Mouse (Mus musculus) heart, adult 18-20 months (tissue): Measurements from ENCODE around the gene Ergic1. TPM values are rescaled to one million over a fixed set of nuclear protein-coding genes. Genes with fewer than 3 reads are reported as not detected.

Experiments used
- DNase-seq, 2 experiments: peaks; one replicate each; pipeline ENCODE4 v3.0.0; 2021 to 2022; ENCODE audit warnings: mixed read lengths in 1 of 2
- total RNA-seq, 2 experiments: library from RNA; stranded (reverse); gene quantifications; 2 replicates each; pipeline ENCODE4 v1.2.3; 2021

Ergic1 gene
- total RNA-seq, 2 experiments from 2014 or later = 50.4 to 56.6 TPM

GRCm38 (mm10) chr17:26600913-26601447 is 39.7 kb downstream of the Ergic1 start:
- DNase-seq = no peak

DNA sequence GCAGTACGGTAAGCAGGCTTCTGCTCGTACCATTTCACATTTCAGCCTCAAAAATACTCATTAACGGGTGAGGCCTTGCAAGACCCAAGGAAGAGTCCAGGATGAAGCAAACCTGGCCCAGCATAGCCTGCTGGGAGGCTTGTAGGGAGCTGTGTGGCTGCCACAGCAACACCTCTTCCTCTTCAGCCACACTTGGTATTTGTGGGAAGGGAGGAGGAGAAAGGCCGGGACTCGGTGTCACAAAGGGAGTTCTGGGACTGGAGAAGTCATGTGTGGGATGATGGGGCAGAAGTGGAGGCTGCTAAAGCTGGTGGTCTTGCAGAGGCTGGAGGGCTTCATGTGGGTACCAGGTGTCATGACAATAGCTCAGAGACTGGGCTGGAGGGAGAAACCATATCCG is 40.2 kb downstream of the Ergic1 start:
- DNase-seq = no peak

- DNase-seq = no peak
These were observed 40.6 kb downstream of the Ergic1 start for GRCm38 (mm10) chr17:26601926-26602325.

DNA sequence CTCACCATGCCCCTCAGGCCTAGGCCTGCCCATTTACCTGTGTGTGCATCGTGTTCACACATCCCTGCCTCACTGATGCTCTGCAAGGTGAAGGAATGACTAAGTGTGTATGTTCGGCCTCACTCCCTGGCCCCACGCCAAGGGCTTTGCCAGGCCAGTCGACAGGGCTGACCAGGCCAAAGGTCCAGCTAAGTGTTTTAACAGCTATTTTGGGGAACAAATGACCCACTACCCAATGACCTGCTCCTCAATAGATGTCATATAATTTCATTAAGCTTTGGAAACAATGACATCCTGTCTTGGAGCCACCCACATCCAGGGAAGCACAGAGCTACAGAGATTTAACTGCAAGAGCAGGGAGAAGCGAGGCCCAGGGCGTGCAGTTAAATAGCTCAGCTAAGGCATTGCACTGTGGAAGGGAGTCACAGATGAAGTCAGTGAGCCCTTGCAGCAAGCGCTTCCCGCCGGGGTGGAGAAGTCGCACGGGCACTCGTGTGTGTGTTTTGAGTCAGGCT is 41.1 kb downstream of the Ergic1 start:
- peak; percentile 75 to 77 for DNase-seq

DNA sequence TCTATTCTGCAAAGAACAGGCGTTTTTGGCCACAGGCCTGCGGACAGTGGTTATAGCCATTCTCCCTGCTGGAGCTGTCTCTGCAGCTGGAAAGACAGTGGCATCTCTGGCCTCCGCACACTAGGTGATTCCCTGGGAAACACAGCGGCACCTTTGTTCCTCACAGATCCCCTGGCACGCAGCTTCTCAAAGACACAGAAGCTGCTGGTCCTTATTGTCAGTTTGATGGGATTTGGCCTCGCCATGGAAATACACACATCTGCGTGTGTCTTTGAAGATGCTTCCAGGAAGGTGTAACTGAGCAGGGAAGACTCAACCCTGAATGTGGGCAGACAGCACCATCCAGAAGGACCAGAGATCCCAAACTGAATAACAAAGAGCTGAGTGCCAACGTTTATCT is 42.0 kb downstream of the Ergic1 start:
- DNase-seq = no peak

DNA sequence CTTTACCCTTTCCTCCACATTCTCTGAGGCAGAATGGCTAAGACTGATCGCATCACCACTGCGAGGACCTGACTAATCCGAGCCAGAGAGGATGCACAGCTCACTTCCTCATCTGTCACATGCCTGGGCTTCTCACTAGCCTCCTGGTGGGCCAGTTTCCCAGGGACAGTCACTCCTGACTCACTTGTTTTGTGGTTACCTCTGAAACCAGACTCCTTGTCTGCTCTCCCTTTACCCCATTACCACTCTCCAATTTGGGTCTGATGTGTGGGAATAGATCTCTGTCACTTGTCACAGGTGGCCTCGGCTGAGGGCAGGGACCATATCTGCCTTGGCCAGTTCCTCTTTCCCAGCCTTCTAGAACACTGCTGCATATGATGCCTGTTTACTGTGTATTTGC is 44.3 kb downstream of the Ergic1 start:
- no peak for DNase-seq

- DNase-seq = peak in 1 of 2 experiments; percentile 83
These were observed 45.2 kb downstream of the Ergic1 start for GRCm38 (mm10) chr17:26606516-26606915.

GRCm38 (mm10) chr17:26608348-26608747 is 47.1 kb downstream of the Ergic1 start:
- DNase-seq = no peak

DNA sequence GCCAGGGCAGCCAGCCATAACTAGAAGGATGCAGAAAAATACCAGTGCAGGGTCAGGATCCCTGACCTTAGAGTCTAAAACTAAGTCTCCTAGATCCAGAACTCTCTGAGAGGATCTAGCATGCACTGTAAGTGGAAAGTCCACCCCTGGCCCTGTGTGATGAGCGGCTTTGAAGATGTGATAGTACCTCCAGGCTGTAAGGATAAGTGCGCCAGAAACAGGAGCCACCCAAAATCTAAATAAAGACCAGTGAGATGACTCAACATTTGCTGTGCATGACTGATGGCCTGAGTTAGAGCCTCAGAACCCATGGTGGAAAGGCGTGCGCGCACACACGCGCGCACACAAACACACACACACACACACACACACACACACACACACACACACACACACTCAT is 47.6 kb downstream of the Ergic1 start:
- no peak for DNase-seq

GRCm38 (mm10) chr17:26609820-26610219 is 48.5 kb downstream of the Ergic1 start:
- no peak for DNase-seq

DNA sequence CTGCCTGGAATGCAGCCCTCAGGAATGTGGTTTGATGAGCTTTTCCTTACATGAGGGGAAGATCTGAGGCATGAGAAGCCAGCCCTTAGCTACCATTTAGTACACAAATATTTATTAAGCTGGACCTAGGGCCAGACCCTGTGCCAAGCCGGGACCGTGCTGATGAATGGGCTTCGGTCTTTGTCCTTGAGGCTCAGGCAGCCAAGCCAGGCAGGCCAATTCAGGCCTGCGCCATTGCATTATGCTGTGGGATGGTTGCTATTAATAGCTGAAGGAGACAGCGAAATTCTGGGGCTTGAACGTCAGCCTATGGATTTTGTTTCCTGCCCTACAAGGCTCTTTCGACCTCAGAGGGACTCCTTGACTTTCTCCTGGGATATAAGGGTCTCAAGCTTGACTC is 50.0 kb downstream of the Ergic1 start:
- DNase-seq = peak in 1 of 2 experiments; percentile 43

GRCm38 (mm10) chr17:26611918-26612317 is 50.6 kb downstream of the Ergic1 start:
- DNase-seq = no peak

DNA sequence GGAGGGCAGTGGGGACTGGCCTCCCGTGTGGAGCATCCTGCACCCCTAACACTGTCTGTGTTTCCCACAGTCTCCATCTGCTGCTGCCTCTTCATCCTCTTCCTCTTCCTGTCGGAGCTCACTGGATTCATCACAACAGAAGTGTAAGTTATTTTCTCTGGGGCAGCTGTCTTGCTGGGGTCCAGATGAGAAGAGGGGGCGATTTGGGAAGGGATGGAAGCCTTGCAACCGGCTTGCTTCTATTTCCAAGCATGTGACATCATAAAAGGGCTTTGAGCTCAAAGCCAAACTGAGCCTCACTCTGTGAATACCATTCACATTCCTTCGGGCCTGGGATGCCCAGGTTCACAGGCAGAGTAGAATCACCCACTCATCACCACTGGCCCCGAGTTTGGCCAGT is 53.0 kb downstream of the Ergic1 start:
- no peak for DNase-seq

- DNase-seq = no peak
These were observed 53.6 kb downstream of the Ergic1 start for GRCm38 (mm10) chr17:26614708-26615486.

GRCm38 (mm10) chr17:26616696-26617095 is 55.4 kb downstream of the Ergic1 start:
- peak; percentile 58 to 90 for DNase-seq

- DNase-seq = no peak
These were observed 57.2 kb downstream of the Ergic1 start for GRCm38 (mm10) chr17:26618498-26618897.

GRCm38 (mm10) chr17:26619577-26619976 is 58.3 kb downstream of the Ergic1 start:
- no peak for DNase-seq

DNA sequence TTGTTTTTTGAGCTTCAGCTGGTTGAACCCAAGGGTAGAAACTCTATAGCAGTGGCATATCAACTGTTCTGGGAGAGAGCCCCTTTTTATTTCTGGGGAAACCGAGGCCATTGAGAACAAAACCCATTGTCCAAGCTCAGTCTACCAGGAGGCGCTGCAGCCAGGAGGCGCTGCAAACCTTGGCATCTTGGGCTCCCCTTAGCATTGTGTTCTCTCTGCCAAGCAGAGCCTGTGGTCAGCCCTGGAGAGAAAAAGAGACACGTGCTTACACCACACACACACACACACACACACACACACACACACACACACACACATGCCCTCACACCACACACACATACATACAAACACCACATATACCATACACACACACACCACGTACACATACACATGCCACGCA is 59.0 kb downstream of the Ergic1 start:
- DNase-seq = no peak

- peak; percentile 74 to 90 for DNase-seq
These were observed 59.8 kb downstream of the Ergic1 start for GRCm38 (mm10) chr17:26620786-26621766.

DNA sequence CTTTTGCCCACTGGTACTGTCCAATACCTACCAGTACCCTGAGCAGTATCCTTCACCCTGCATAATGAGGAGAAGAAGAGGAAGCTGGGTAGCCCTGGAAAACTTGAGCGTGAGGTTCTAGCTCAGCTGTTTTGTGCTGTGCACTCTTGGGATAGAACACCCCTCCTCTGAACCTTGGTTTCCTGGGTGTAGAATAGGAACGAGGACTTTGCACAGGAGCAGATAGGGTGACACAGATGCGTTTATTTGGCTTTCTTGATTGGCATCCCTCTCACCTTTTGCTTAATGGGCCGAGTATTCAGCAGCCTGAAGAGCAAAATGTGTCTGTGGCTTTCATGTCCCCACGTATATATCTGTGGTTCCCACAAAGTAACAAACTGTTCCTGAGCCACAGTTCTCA is 60.6 kb downstream of the Ergic1 start:
- no peak for DNase-seq

DNA sequence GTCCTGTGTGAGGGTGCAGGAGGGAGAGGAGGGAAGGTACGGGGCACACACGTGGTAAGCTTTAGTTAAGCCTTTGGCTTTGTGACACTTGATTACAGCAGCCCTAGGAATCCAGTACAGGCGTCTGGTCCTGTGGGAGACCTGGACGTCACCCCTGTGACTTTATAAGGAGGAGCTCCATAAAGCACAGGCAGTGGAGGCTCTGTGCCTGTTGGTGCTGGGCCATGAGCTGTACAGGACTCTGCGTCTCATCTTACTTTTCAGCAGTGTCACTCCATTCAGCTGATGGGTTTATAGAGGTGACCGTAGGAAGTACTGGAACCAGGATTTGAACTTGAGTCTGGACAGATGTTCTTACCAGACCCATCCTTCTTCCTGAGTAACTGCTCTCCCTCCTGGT is 62.7 kb downstream of the Ergic1 start:
- no peak for DNase-seq

DNA sequence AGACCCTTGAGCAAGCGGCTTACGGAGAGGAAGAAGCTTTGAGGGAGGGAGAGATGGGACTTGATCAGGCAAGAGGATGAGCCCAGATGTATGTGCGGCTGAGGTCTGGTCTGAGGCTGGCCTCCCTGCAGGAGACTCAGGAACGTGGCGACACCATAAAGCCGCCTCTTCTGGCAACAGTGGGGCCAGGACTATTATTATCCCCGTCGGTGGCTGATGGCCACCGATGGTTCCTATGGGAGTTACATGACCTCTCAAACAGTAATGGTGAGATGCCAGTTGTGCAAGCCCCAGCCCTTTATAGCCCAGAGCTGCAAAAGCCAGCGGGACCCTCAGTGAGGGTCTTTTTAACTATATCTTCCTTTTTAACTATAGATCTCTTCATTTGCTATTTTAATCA is 63.7 kb downstream of the Ergic1 start:
- peak in 1 of 2 experiments; percentile 51 for DNase-seq
